Mouse (Mus musculus) embryo, embryonic 10 days (tissue): ENCODE results near the gene Mgat4a.

Experiments
- DNase-seq: peaks from one replicate; pipeline ENCODE4 v3.0.0-alpha.2; 2015; ENCODE audit warnings: low spot score

Mgat4a gene

DNA sequence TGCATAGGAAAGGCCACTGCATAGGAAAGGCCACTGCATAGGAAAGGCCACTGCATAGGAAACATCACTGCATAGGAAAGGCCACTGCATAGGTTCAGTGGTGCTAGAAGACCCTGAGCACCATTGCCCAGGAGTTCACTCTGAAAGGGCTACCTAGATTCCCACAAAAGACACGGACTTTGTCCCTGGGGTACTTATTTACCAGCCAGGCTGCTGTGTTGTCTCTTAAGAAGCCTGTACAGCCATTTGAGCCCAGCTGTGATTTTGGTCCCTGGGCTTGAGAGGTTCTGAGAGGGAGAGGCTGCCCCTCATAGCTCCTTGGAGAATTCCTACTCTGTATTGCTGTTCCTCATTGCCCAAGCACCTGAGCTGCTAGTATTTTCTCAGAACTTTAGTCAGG lies 144.3 kb downstream of the Mgat4a start:
- DNase-seq = no peak

DNA sequence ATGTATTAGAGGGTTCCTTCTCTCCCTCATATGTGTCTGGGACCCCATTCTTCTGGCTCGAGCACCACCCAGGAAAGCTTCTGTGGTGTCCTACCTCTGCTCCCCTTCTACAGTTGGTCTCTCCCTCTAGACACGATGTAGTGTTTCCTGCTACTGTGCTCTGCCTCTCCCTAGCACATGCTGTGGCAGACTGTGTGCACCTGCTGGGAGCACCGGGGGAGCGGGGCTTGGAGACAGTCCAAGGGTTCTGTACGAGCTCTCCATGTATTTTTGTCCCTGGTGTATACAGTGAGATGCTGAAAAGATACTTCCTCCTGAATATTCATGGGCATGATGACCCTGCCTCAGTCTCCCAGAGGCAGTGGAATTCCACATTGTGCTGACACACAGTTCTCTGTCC lies 147.6 kb downstream of the Mgat4a start:
- DNase-seq = no peak
